Mouse (Mus musculus) mouse embryonic stem cell (cell line): Measurements from ENCODE around the gene Dram1.

ENCODE experiments used
- in situ Hi-C, 2 experiments: fragments of 300-500 bp; cut with MboI; formaldehyde crosslinking; loops; 1 replicate in 1 of 2; 3 replicates in 1 of 2; pipeline ENCODE4 v1.14.3; 2019 to 2020; ENCODE audit warnings: low sequenced_read_pairs in 2 of 2, low pct_unique_long_range_greater_than_20kb in 1 of 2, mixed read lengths in 1 of 2; ENCODE audit not compliant: unreplicated experiment in 1 of 2

Dram1 gene

DNA sequence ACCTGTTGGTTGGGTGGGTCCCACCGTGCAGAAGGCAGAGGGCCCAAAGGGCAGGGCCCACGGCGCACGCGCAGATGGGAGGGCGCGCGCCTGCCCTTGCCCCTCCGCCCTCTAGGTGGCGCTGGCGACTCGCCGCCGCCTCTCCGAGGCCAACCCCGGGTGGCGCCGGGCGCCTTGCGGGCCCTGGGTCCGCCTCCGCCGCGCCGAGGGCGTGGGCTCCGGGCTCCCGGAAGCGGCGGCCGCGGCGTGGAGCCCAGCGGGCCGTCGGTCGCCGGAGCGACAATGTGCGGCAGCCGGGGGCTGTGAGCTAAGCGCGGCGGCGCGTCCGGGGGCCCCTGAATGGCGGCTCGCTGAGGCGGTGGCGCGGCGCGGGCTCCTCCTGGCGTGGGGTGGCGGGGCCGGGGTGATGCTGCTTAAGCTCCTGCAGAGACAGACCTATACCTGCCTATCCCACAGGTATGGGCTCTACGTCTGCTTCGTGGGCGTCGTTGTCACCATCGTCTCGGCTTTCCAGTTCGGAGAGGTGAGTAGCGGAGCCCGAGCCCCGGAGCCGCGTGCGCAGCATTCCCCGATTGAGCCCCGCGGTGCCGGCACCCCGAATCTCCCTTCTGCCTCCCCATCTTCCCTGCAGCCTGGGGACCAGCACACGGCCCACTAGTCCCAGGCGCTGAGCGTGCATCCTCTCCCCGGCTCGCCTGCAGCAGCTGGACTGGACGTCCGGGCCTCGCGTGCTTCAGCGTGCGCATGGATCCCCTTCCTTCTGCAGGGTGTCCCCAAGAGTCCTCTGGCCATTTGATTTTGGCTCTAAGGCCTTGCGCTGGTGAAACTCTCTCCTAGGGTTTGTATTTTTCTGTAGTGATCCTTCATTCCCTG lies at the start of gene Dram1, which contains the start of gene Gnptab:
TSS of gene Dram1 (minus strand) at position 68 of the 873 bp plus-strand sequence.
TSS of gene Gnptab (plus strand) at position 120 of the 873 bp plus-strand sequence.
- in situ Hi-C loops, result loop anchor here (10.0 to 25.0 kb wide), 2 partner anchors 346 to 358 kb away; partner anchors contain the start of gene Arl1 (in 1 of the 2)

DNA sequence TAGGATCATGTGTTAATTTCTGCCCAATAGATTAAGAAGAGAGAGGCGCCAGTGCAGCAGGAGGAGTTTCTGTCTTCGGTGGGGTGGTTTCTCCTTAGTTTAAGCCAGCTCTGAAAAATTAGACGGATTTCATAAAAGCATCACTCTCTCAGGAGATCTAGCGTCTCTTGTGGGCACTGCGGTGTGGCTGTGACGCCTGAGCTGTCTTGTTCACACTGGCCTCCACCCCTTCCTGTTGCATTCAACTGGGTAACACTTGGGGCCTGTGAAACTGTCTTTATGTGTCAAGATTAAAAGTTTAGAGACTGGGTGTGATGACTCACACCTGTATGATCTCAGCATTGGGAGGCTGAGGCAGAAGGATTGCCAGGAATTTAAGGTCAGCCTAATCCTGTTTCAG lies 49.1 kb upstream of the Dram1 start:
- in situ Hi-C loops, result loop anchor here in 1 of 2 experiments (5.0 kb wide), 1 partner anchor 46 kb away; no protein-coding TSS in a partner anchor

DNA sequence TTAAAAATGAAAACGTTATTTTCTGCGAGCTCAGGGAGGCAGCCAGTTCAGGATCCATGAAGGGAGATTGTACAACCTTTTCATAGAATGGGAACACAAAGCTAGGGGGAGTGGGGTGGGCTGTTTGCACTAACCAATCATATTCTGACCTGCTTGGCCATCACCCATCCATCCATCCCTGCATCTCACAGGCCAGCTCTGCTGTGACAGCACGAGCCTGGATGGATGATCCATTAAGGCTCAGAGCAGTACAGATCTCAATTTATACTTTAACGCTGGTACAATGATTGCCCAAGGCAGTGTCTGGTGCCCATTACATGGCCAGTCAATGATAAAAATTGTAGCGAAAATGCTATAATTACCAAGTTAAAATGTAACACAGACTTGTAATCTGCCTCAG lies 48.0 kb upstream of the Dram1 start:
- in situ Hi-C loops, result loop anchor here in 1 of 2 experiments (5.0 kb wide), 1 partner anchor 45 kb away; no protein-coding TSS in a partner anchor

DNA sequence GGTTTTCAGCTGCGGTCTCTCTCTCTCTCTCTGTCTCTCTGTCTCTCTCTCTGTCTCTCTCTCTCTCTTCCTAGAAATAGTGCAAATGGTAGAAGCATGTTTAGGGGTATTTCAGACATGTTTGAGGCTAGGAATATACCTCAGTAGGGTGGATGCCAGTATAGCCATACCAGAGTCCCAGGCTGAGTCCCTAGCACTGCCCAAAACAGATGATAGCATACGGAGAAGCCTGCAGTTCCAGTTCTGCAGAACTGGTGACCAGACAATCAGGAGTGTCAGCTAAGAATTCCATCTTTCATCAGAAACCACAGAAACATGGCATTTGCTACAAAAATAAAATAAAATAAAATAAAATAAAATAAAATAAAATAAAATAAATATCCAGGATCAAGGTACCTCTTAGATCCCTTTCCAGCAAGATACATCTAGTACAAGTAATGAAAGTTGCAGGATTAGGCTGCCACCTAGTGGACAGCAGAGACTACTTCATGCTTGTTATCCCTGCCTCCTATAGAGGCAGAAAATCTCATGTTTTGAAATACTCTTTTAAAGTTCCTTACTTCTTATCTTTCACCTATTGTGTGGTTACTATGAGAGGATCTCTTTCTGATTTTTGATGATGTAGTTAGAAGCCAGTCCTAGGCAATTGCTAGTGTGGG lies 47.4 kb upstream of the Dram1 start:
- in situ Hi-C loops, result loop anchor here in 1 of 2 experiments (5.0 kb wide), 1 partner anchor 44 kb away; no protein-coding TSS in a partner anchor

DNA sequence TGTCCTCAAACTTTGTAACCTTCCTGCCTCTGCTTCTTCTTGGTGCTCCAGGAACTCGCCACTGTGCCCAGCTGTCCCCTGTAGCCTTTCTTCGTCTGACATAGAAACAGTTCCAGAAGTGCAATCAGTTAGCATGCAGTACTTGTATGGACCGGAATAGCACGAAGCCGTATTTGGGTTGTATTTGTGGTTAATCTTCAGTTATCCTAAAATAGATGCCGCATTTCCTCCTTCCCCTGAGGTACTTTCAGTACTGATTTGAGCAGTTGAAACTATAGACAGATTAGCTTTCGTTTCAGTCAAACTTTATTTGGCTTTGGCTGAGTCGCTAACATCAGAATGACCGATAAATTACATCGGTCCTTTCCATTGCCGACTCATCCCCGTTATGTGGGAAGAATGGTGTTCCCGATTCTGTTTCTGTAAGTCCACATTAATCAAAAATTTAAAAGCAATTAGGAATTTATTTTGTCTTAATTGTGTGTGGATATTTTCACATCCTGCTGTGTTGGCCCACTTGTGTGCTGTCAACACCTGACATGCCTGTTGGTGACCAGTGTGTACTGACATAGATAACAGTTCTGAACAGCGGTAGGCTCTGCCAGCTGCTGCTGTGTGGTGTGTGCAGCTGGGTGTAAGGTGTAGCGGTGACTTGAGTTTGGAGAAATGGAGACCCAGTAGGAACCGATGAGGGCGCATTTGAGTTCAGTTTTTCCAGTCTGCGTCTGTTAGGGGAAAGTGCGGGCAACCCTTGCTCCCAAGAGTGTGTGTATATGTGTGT lies 42.0 kb upstream of the Dram1 start:
- in situ Hi-C loops, result no loop called here

DNA sequence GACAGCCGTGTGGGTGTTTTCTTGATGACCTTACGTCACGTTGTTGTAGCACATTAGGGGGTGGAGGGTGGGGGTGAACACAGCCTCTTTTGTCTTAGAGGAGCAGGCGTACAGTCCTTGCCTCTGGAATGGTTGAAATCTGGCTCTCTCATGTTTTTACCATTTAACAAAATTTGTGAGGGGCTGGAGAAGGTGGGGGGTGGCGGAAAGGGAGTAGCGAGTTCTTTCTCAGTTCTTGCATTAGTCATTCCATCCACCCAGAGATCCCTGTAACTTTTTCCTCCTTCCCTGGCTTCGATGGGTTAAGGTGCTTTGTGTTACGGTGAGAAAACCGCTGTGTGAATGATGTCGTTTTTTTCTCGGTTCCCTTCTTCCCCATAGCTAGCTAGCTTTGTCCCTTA lies 41.3 kb upstream of the Dram1 start:
- in situ Hi-C loops, result no loop called here

DNA sequence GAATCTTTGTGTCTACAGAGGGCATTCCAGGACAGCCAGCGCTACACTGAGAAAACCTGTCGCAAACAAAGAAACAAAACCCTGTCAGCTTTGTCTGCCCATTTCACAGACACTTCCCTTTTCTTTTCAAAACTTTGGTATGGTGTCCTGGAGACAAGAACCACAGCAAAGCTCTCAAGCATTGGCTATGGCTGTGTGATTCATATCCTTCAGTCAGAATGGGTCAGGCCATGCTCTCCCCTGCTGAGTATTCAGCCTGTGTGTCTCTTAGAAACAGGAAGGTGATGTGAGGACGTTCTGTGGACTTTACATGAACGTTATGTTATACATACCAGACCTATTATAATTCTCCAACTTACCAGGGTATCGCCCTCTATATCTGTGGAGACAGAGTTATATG lies 38.8 kb upstream of the Dram1 start:
- in situ Hi-C loops, result no loop called here

DNA sequence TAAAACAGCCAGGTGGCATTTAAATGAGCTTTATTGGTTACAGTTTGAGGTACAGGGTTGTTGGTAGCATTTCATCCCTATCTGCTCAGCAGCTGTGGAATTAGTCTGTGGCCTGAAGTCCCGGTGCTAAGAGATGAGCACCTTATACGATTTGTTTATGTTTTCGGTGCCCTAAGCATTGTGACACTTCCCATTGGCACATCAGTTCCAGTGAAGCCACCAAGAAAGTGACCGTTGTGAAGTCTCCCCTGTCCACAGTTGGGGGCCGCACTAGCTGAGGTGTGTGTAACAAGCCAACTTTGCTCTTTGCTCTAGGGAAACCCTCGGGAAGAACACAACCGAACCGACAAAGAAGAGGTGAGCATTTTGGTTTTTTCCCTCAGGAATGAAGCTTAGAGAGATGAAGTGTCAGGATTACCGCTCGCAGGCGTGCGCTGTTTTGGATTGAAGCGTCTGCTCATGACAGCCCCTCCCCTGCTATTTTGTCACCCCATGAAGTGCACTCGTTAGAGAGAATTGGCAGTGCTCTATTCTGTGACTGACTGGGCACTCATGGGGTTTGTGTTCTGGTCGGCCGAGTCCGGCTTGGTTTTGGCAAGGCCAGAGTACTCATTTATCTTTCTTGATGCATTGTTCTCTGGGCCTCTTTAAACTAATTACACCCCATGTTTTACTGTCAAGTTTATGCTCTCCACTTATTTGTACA lies 33.6 kb upstream of the Dram1 start:
- in situ Hi-C loops, result no loop called here

DNA sequence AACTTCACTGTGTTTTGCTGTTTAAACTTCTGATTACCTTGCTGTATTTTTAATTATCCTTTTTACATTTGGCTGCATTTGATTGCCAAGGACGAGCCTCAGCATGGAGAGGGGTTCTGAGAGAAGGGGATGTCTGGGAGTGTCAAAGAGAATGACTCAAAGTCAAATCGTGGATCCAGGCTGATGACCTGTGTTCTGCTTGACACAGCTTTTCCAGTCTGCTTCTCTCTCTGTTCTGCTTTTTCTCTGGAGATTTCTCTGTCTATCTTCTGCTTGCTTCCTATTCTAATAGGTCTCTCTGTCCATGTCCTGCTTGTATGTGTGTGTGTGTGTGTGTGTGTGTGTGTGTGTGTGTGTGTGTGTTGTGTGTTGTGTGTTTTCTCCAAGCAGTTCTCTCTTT lies 30.9 kb upstream of the Dram1 start:
- in situ Hi-C loops, result no loop called here

DNA sequence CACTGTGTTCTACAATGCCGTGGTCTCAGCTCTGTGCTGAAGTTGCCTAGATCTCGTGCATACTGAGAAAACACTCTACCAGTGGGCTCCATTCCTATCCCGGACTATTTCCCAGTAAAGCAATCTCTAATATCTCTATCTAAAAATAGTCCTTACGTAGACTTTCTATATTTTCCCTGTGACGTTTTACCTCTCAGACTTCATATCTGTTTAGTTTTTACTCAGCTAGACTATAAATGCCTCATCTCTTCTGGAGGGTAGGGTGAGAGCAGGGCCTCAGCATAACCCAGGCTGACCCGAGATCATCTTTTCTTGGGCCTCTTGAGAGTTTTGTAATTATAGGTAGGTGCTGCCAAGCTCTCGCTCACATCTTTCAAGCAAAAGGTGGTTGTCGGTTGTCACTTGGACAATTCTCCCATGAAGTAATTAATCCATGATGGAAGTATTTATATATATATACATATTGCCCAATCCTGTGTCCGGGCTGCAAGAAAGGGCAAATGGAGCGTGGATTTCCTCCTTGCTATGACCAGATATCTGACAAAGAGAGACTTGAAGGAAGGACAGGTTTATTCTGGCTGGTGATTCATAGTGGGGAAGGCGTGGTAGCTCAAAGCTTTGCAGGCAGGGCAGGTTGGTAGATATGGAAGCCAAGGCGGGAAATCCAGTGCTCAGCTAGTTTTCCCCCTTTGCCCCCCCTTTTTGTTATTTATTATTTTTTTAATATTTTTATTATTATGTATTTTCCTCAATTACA lies 29.2 kb upstream of the Dram1 start:
- in situ Hi-C loops, result no loop called here

DNA sequence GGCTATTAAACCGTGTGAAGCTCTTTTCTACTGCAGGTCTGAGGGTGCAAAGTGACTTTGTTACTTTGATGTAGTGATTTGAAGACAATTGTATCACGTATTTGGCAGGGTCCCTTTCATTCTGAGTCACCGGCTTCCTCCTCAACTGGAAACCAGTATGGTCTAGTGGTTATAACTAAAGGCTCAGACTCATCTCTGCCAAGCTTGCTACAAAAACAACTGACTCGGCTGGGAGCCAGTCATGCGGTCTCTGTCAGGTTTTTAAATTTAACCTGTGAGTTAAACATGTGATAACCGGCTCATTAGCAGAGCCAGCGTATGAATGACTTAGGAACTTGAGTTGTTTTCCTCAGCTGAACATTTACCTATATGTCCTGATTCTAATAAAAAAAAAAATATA lies 26.9 kb upstream of the Dram1 start:
- in situ Hi-C loops, result no loop called here

DNA sequence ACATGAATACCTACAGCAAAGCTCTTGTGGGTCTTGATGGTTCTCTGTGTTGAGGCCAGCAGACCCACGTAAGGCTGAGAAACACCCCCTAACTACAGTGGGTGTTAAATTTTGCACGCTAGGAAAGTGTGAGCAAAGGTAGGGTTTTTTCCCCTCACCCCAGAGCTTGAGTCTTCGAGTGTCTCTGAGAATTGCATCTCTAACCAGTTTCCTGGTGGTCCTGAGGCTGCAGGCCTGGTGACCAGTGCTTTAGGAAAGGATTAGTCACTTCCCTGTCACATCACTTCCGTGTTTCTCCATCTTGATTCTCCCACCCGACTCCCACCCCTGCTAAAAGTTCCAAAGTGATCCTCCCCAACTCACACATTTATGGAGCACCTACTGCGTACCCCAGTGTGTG lies 25.3 kb upstream of the Dram1 start:
- in situ Hi-C loops, result no loop called here

DNA sequence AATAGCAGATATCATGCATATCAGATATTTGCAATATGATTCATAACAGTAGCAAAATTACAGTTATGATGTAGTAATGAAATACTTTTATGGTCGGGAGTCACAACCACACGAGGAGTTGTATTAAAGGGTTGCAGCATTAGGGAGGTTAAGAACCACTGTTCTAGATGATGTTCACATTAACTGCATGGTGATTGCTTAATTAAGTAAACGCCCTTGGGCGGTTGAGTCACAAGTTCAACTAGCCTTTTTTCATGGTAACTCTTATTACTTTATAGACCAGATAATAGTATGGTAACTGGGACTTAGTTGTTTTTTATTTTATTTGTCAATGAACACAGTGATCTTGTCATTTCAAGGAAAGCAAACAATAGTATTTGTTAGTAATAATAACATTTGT lies 24.1 kb upstream of the Dram1 start:
- in situ Hi-C loops, result no loop called here

DNA sequence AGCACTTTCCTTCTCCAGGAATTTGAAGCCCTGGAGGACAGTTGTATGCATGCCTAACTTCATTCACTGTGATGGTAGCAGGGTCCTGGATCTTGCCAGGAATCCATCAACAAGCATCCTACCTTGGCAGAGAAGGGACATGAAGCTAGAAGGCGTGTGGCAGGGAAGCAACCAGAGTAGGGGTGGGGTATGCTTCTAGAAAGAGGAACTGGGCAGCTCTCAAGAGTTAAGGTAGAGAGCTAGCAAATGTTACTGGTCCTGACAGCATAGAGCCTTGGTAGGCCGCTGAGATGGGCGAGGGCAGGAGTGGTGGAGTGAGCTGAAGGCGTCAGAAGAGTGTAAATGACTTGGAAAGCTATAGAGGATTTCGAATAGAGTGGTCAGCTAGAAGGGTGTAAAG lies 20.4 kb upstream of the Dram1 start:
- in situ Hi-C loops, result loop anchor here in 1 of 2 experiments (25.0 kb wide), 1 partner anchor 338 kb away; the partner anchor contains the start of gene Arl1

DNA sequence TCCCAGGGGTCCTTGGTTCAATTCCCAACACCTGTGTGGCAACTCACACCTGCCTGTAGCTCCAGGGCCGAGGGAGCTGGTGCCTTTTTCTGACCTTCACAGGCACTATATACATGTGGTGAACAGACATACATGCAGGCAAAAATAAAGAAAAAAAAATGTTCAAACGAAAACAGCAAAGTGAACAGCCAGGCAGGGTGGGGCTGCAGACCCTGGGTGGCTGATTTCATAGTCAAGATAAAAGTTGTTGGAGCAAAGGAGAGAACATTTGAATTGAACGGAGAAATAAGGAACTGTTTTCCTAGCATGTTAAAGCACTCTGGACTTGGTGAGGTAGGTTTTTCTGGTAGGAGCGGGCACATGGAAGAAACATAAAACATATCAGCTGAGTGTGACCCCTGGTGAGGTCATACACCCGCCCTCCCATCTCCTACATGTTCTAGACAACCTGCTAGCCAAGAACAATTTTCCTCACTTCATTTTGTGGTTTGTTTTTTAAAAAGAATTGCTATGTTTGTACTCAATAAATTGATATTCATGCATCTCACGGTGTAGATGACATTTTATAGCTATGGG lies 19.9 kb upstream of the Dram1 start:
- in situ Hi-C loops, result loop anchor here in 1 of 2 experiments (25.0 kb wide), 1 partner anchor 339 kb away; the partner anchor contains the start of gene Arl1

DNA sequence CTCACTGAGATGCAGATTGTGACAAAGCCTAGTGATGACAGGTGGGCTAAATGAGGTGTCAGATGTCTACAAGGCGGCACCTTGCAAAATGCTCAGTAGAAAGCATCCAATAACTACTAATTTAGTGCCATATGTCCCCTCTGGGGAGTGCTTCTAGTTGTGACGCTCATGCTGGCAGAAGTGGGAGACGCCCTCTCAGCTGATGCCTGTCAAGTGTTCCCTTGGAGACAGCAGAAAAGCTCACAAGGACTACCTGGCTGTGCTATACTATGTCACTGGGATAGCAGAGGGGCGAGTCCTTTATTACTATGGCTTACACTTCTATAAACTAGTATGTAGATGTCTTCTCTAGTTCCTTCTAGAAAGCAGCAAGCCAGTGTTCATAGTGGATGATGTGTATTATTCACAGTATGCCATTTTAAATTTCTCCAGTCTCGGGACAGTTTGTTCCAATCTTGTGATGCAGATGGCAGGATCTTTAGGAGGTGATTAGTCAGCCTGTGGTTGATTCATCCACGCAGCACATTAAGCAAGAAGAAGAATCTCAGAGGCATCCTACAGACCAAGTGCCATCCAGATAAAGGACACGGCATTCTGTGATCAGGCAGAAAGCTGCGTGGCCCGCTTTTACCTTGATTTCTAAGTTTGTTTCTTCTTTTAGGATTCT lies 13.4 kb upstream of the Dram1 start:
- in situ Hi-C loops, result loop anchor here in 1 of 2 experiments (25.0 kb wide), 1 partner anchor 345 kb away; the partner anchor contains the start of gene Arl1
